Mouse (Mus musculus) spleen, adult 10 weeks (tissue): ENCODE measurements around the gene Adamts1. TPM values are rescaled to one million over a fixed set of nuclear protein-coding genes. Genes with fewer than 3 reads are reported as not detected.

ENCODE experiments used
- polyA plus RNA-seq: library from polyadenylated mRNA; stranded (reverse); fragments of 350-450 nt; fragmentation: Illumina TruSeq; extraction: RNeasy Lipid Tissue Mini Kit (QIAGEN cat#74804); gene quantifications from one replicate; pipeline ENCODE4 v1.2.3, GENCODE M21; 2015; ENCODE audit warnings: low replicate concordance; ENCODE audit not compliant: insufficient read depth

Adamts1 gene
- 7.6 TPM for polyA plus RNA-seq

DNA sequence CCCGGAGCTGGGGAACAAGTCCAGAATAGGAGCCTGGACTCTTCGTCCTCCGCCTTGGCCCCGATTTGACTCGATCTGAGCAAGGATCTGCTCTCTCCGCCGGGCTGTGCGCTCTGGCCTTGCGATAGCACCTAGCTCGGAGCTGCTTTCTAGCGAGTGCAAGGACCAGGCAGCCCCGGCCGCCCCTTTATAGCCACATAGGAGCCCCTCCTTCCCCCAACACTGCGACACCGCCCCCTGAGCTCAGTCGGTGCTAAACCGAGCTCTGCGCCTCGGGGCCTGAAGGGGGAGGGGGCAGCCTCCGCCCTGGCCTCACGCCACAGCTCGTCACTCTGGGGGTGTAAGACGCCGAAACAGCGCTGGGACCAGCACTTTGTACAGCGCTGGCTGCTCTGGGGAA is at the start of gene Adamts1:
Gene Adamts1 (minus strand): TSS at position 160 of the 400 bp plus-strand sequence.

Other genes starting within 250 kb of the Adamts1 start
- gene Cyyr1, start 249.7 kb downstream of the Adamts1 start, polyA plus RNA-seq: 7.5 TPM
- 5.3 TPM for gene Adamts5, start 98.7 kb upstream of the Adamts1 start, polyA plus RNA-seq